Mouse (Mus musculus) myocyte (in vitro differentiated cells): Measurements from ENCODE around the gene Lingo2.

ENCODE experiments used
- E2F4 ChIP-seq: IDR thresholded peaks from one replicate; pipeline ENCODE4 v1.6.1; 2011; ENCODE audit warnings: mild to moderate bottlenecking, control low read depth, moderate library complexity; ENCODE audit not compliant: insufficient read depth
- MAX ChIP-seq: IDR thresholded peaks from one replicate; pipeline ENCODE4 v1.6.1; 2011; ENCODE audit warnings: low read depth, mild to moderate bottlenecking, control low read depth
- POLR2A ChIP-seq: IDR thresholded peaks from one replicate; pipeline ENCODE4 v1.6.1; 2011; ENCODE audit warnings: low read depth, mild to moderate bottlenecking, control low read depth, moderate library complexity; ENCODE audit not compliant: insufficient read length
- TCF12 ChIP-seq: IDR thresholded peaks from one replicate; pipeline ENCODE4 v1.6.1; 2011; ENCODE audit warnings: mild to moderate bottlenecking, control low read depth; ENCODE audit not compliant: poor library complexity, insufficient read depth, severe bottlenecking
- TCF3 ChIP-seq: IDR thresholded peaks from one replicate; pipeline ENCODE4 v1.6.1; 2011; ENCODE audit warnings: low read depth, control low read depth; ENCODE audit not compliant: insufficient read length
- USF1 ChIP-seq: IDR thresholded peaks from one replicate; pipeline ENCODE4 v1.6.1; 2011; ENCODE audit warnings: low read depth, mild to moderate bottlenecking, control low read depth, moderate library complexity

DNA sequence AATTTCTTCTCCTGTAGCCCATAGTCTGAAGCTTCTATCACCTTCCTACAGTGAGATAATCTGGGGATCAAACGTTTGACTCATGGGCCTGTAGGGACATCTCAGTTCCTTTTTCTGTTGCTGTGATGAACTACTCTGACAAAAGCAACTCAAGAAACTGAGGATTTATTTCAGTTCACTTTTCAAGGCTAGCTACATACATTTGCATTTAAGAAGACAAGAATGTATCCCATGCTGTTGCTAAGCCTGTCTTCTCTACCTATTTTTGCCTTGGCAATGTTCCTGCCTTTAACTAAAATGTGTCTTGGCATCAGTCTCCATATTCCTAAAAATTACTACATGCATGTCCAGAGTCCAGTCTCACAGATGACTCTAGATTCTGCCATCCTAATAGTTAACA lies 781.4 kb downstream of the Lingo2 start:
- TF ChIP-seq POLR2A = no peak
- TF ChIP-seq USF1 = no peak
- TF ChIP-seq MAX = no peak
- TF ChIP-seq TCF12 = no peak
- no peak for TF ChIP-seq TCF3
- TF ChIP-seq E2F4 = no peak
